Mouse (Mus musculus) ES-CJ7 (cell line): ENCODE data around the gene Slc43a3.
A peak's percentile ranks its signal among the peaks of the same experiment; 100 is the strongest.

ENCODE experiments used
- DNase-seq: peaks from one replicate; pipeline ENCODE4 v3.0.0; 2011; ENCODE audit warnings: low read depth, low spot score

Slc43a3 gene

GRCm38 (mm10) chr2:84980188-84980587 lies 43.8 kb downstream of the Slc43a3 start, which contains the start of gene Prg2:
Gene Prg2, plus strand, starts transcription at chr2:84980461.
- DNase-seq, result no peak

- DNase-seq, result no peak
These were observed 51.6 kb downstream of the Slc43a3 start, which contains the start of gene Prg3 for GRCm38 (mm10) chr2:84987930-84988329. Gene Prg3, plus strand, starts transcription at chr2:84988215.

GRCm38 (mm10) chr2:84996376-84996775 lies 60.0 kb downstream of the Slc43a3 start:
- no peak for DNase-seq

DNA sequence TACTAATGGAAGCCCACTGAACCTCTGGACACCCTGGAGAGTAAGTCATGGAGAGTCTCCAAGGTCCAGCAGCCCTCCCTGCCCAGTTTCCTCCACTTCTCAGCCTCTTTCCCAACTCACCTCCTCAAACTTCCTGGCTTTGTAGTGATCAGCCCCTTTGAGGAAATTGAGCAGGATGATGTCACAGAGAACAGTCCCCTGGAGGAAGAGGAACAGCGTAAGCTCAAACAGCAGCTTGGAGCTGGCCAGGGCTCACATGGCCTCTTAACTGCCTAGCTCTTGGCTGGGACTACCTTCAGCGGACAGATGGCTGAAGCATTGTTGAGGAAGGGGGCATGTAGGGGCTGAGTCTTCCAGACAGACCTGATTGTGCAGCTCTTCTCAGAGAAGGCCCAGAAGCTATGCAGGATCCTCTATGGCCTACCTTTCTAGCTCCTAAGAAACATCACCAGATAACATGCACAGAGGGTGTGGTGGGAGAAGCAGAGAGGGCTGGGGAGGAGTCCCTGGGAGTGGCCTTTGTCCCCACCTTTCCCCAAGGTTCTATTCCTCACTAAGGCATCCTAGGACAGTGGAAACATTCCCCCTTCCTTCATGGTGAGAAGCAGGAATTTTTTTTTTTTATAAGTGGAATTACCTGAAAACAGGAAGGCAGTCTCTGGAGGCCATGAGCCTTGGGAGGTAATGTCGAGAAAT lies 63.3 kb downstream of the Slc43a3 start:
- no peak for DNase-seq

DNA sequence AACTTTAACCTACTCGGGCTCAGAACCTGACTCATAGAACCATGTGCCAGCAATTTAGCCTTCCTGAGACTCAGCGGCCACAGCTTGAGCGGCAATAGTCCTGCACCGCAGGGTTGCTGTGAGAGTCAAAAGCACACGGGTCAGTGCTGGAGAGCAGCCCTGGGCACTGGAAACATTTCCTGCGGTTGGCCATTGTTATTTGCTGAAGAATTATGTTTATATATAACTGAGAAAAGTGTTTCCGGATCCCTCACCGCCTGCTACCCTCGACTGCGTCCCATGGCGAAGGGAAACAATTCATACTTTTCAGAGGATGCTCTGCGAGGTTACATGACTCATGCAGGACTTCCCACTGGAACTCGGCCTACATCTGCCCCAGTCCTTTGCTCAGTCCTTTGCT lies 65.1 kb downstream of the Slc43a3 start:
- no peak for DNase-seq

DNA sequence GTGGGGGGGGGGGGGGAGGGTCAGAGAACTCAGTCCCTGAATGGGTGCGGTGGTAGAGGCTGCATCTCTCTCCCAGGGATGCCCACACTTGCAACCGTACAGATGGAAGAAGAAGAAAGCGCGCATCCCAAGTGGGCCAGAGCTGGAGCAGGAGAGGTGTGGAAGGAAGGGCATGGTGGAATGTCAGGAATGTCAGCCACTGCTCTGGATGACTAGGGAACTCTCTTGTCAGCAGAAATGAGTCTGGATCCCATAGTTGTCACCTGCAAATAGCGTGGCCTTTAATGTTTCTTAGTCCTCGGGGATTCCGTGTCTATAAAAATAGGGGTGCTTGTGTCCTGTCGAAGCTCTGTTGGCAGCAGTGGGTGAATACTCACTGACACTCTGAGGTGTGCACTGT lies 66.2 kb downstream of the Slc43a3 start:
- DNase-seq, result peak; percentile 9

DNA sequence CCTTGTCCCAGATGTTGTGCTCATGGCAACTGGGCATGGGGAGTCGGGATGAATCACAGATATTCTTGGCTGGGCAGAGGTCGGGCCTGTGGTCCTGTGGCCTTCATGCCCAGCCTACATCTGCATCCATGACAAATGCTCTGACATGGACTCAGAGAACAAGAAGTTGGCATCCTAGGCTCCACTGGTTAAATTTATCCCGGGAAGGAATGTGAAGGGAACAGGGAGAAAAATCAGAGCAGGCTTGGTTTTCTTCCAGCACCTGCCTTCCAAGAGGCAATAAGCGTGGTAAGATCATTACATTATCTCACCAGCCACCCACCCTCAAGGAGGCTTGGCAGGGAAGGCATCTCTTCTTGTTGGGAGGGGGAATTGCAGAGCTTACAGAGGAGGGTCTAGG lies 68.0 kb downstream of the Slc43a3 start:
- no peak for DNase-seq

GRCm38 (mm10) chr2:85006600-85006999 lies 70.2 kb downstream of the Slc43a3 start:
- no peak for DNase-seq

GRCm38 (mm10) chr2:85007729-85008128 lies 71.3 kb downstream of the Slc43a3 start:
- DNase-seq, result peak; percentile 27
